Mouse (Mus musculus) liver, embryonic 16.5 days (tissue): Measurements from ENCODE around the gene Vmn1r88. TPM values are rescaled to one million over a fixed set of nuclear protein-coding genes. Genes with fewer than 3 reads are reported as not detected.
"Not testable (repeated sequence)": the region's sequence is repeated elsewhere in the genome, so short reads cannot be mapped to it uniquely, and the experiment has no call there.

Source experiments
- ATAC-seq: fragments of 200-750 bp; cut with Nextera tagmentation; 2 replicates; pipeline ENCODE4 v1.8.0; 2017; ENCODE audit warnings: low read depth, mild to moderate bottlenecking, moderate number of reproducible peaks, moderate library complexity
- H3K27ac ChIP-seq: fragments of 300-500 bp; sonication (generic); 2 replicates; pipeline ENCODE4 v1.5.1; 2014; ENCODE audit warnings: mild to moderate bottlenecking, low read length
- H3K27me3 ChIP-seq: fragments of 300-500 bp; sonication (generic); 2 replicates; pipeline ENCODE4 v1.6.1; 2014; ENCODE audit warnings: low read depth, low read length, mixed read lengths; ENCODE audit not compliant: control insufficient read depth, insufficient read depth
- H3K36me3 ChIP-seq: fragments of 300-500 bp; sonication (generic); 2 replicates; pipeline ENCODE4 v1.6.1; 2014; ENCODE audit warnings: mild to moderate bottlenecking; ENCODE audit not compliant: control insufficient read depth, insufficient read depth
- H3K4me1 ChIP-seq: fragments of 300-500 bp; sonication (generic); 2 replicates; pipeline ENCODE4 v1.6.1; 2014; ENCODE audit warnings: low read depth, low read length, mixed read lengths; ENCODE audit not compliant: control insufficient read depth
- H3K4me2 ChIP-seq: fragments of 300-500 bp; sonication (generic); 2 replicates; pipeline ENCODE4 v1.6.1; 2014; ENCODE audit warnings: low read depth, low read length, mixed read lengths
- H3K4me3 ChIP-seq: fragments of 300-500 bp; sonication (generic); 2 replicates; pipeline ENCODE4 v1.5.1; 2014; ENCODE audit warnings: low read depth, mild to moderate bottlenecking, low read length
- H3K9ac ChIP-seq: fragments of 300-500 bp; sonication (generic); 2 replicates; pipeline ENCODE4 v1.6.1; 2014; ENCODE audit warnings: low read depth, low read length
- H3K9me3 ChIP-seq: fragments of 300-500 bp; sonication (generic); replicated peaks from 2 replicates; pipeline ENCODE4 v1.6.1; 2016; ENCODE audit warnings: low read length; ENCODE audit not compliant: control insufficient read depth
- WGBS: fragments of 180-500 bp; shearing (Covaris S2); extraction: QIAGEN DNeasy Blood & Tissue Kit; methylation state at CpG from one replicate; pipeline ENCODE4 v1.1.7; 2014; ENCODE audit not compliant: insufficient replicate concordance; 5-methylcytosine and 5-hydroxymethylcytosine counted together
- polyA plus RNA-seq: library from polyadenylated mRNA; unstranded; fragments of >200 nt; fragmentation: Nextera tagmentation; extraction: Ambion mirVana; gene quantifications from 2 replicates; pipeline ENCODE4 v1.2.1, GENCODE M21; 2015

Gene Vmn1r88
- not detected in 2 replicates for polyA plus RNA-seq

- no peak within 1 kb of the TSS for H3K9ac ChIP-seq
- H3K4me3 ChIP-seq, result no peak within 1 kb of the TSS
- no peaks in the 10 kb centered on the region for H3K36me3 ChIP-seq
- H3K9me3 ChIP-seq, result no peaks in the 10 kb centered on the region
- no peak within 1 kb of the TSS for H3K4me2 ChIP-seq
- H3K4me1 ChIP-seq, result no peaks in the 10 kb centered on the region
- no peak for ATAC-seq
- no peak within 1 kb of the TSS for H3K27ac ChIP-seq
- no peaks in the 10 kb centered on the region for H3K27me3 ChIP-seq
Measured at GRCm38 (mm10) chr7:13159268-13159667, at the start of gene Vmn1r88. Gene Vmn1r88 (plus strand): TSS chr7:13159568.

DNA sequence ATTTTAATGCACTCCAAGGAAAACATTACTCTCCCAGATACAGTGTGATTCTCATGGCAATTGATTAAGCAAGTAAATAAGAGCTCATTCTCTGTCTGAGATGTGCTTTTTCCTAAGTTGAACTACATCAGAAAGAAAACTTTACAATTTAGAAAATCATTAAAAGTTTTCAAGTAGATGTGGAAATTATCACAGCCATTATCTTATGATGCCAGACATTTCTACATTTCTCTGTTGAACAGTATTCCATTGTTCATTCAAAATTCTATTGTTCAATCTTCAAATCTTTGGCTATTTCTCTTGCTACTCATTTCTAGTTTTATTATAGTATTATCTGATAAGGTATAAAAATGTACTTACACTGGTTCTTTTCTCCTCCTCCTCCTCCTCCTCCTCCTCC lies 39.6 kb upstream of the Vmn1r88 start, which contains the start of gene Vmn1r86:
Gene Vmn1r86 (minus strand): TSS at position 101 of the 400 bp plus-strand sequence.
- H3K4me3 ChIP-seq, result no peak within 1 kb of the TSS
- H3K27me3 ChIP-seq, result no peaks in the 10 kb centered on the region
- H3K4me1 ChIP-seq, result no peaks in the 10 kb centered on the region
- ATAC-seq, result no peak
- no peak within 1 kb of the TSS for H3K9ac ChIP-seq
- no peak within 1 kb of the TSS for H3K4me2 ChIP-seq
- H3K36me3 ChIP-seq, result no peaks in the 10 kb centered on the region
- H3K27ac ChIP-seq, result no peak within 1 kb of the TSS
- H3K9me3 ChIP-seq, result no peaks in the 10 kb centered on the region

DNA sequence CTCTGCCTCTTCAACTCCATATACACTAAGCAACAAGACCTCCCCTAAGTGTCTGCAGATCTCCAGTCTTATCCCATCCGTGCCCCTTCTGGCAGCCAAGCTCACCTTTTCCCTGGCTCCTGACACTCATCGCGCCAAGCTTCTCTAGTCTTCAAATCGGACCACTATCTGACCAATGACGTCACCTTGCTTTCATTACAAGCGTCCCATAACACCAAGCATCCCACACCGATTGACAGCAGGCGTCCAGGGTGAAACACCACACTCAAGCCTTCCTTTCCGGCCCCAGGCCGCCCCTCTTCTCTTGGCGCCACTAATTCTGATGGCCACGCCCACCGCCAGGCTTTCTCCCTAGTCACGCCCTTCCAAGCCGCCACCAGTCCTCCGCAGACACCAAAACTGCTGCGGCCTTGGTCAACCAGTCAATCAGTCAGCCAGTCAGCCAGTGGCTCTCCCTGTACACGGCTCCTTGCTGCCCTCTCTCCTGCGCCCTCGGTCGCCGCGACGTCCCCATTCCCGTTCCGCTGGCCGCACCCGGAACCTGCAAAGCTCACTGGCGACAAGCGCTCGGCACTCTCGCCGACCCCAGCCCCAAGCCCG lies 35.7 kb upstream of the Vmn1r88 start:
- not testable (repeated sequence) for H3K9me3 ChIP-seq, H3K4me3 ChIP-seq, H3K4me1 ChIP-seq, H3K36me3 ChIP-seq, H3K9ac ChIP-seq, H3K27ac ChIP-seq, H3K27me3 ChIP-seq
- 0 out of 2 replicates have a peak overlapping the region, but pooled peaks have one; percentile 1 for H3K4me2 ChIP-seq
- 3% methylated on average over 14 of the region's 34 CpGs for WGBS
- ATAC-seq, result peak; percentile 76

DNA sequence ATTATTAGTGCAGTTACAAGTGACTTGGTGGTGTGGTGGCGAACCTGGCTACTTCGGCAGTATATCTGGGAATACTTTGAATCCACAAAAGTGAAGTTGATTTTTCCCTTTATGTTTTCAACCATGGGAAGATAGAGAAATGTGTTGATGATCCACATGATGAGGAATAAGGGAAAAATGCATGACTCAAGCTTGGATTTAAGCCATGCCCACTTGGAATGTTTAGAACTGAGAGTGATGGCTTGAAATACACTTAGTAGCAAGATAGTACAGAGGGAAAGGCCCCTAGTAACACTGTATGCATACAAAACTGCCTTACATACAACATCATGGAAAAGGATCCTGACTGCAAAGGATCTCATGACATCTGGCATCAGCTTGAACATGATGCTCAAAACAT lies 27.5 kb upstream of the Vmn1r88 start:
- Histone ChIP-seq H3K27ac (no peak overlapping the region), H3K4me2 (no peak overlapping the region), H3K4me3 (no peak overlapping the region), H3K9me3 (no peaks in the 10 kb centered on the region), H3K36me3 (no peaks in the 10 kb centered on the region), H3K4me1 (no peaks in the 10 kb centered on the region), H3K9ac (no peak overlapping the region), H3K27me3 (no peaks in the 10 kb centered on the region)
- ATAC-seq, result no peak
- WGBS, result 69% methylated on average over 2 of the region's 2 CpGs

GRCm38 (mm10) chr7:13137340-13137739 lies 22.0 kb upstream of the Vmn1r88 start:
- H3K4me1 ChIP-seq, result no peaks in the 10 kb centered on the region
- H3K9ac ChIP-seq, result no peak overlapping the region
- no peak overlapping the region for H3K4me2 ChIP-seq
- H3K9me3 ChIP-seq, result no peaks in the 10 kb centered on the region
- H3K4me3 ChIP-seq, result no peak overlapping the region
- ATAC-seq, result no peak
- H3K27me3 ChIP-seq, result no peaks in the 10 kb centered on the region
- H3K27ac ChIP-seq, result no peak overlapping the region
- no peaks in the 10 kb centered on the region for H3K36me3 ChIP-seq

DNA sequence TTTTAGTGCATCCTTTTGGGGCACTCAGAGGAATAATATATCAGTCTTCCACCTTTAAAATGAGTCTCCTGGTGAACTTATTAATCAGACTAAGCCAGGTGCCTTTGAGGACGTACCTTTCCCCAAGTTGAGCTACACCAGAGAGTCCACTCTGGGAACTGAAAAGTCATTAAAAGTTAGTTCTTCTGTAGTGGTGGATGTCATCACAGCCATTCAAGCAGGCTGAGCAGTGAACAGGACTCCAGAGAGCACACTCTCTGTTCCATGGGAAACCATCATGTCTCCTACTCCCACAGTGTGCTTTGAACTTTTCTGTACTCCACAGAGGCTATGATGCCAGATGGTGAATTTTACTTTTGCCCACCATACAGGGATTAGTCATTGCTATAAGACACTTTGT lies 19.3 kb upstream of the Vmn1r88 start, which contains the start of gene Vmn1r87:
Gene Vmn1r87 (minus strand): TSS at position 101 of the 400 bp plus-strand sequence.
- no peak for ATAC-seq
- Histone ChIP-seq H3K4me3 (no peak within 1 kb of the TSS), H3K4me2 (no peak within 1 kb of the TSS), H3K27ac (no peak within 1 kb of the TSS), H3K9ac (no peak within 1 kb of the TSS), H3K9me3 (no peaks in the 10 kb centered on the region), H3K4me1 (no peaks in the 10 kb centered on the region), H3K36me3 (no peaks in the 10 kb centered on the region), H3K27me3 (no peaks in the 10 kb centered on the region)
- 58% methylated on average over 1 of the region's 1 CpGs for WGBS

GRCm38 (mm10) chr7:13212720-13213119 lies 53.4 kb downstream of the Vmn1r88 start, which contains the start of gene Vmn1r89:
Gene Vmn1r89 (plus strand): TSS chr7:13213020.
- H3K27ac ChIP-seq, result no peak within 1 kb of the TSS
- no peaks in the 10 kb centered on the region for H3K4me1 ChIP-seq
- no peak for ATAC-seq
- H3K9me3 ChIP-seq, result no peaks in the 10 kb centered on the region; the same call in 1 of the 2 replicates
- H3K4me2 ChIP-seq, result no peak within 1 kb of the TSS
- H3K4me3 ChIP-seq, result no peak within 1 kb of the TSS
- H3K27me3 ChIP-seq, result no peaks in the 10 kb centered on the region
- H3K9ac ChIP-seq, result no peak within 1 kb of the TSS
- no peaks in the 10 kb centered on the region for H3K36me3 ChIP-seq

Other genes with a start within 250 kb of the Vmn1r88 start
- gene Rps5, start 237.3 kb upstream of the Vmn1r88 start, polyA plus RNA-seq, result 473 and 517 TPM in 2 replicates
- gene Rnf225, start 232.2 kb upstream of the Vmn1r88 start, polyA plus RNA-seq, result 0.07 and 0.09 TPM in 2 replicates
- 2.4 and 2.6 TPM in 2 replicates for gene Zfp324, start 193.7 kb upstream of the Vmn1r88 start, polyA plus RNA-seq
- gene Zfp446, start 181.7 kb upstream of the Vmn1r88 start, polyA plus RNA-seq, result 2.9 TPM in 2 replicates
- 23.6 and 26.5 TPM in 2 replicates for gene Slc27a5, start 161.4 kb upstream of the Vmn1r88 start, polyA plus RNA-seq
- gene Trim28, start 160.5 kb upstream of the Vmn1r88 start, polyA plus RNA-seq, result 50.0 and 57.9 TPM in 2 replicates
- gene Zbtb45, start 149.5 kb upstream of the Vmn1r88 start, polyA plus RNA-seq, result 10.0 and 11.4 TPM in 2 replicates
- 119 and 122 TPM in 2 replicates for gene Chmp2a, start 124.8 kb upstream of the Vmn1r88 start, polyA plus RNA-seq
- 10.6 and 14.3 TPM in 2 replicates for gene Ube2m, start 121.3 kb upstream of the Vmn1r88 start, polyA plus RNA-seq
- gene Mzf1, start 104.8 kb upstream of the Vmn1r88 start, polyA plus RNA-seq, result 0.44 and 0.50 TPM in 2 replicates
- not detected in 2 replicates for gene Vmn1r85, start 64.4 kb upstream of the Vmn1r88 start, polyA plus RNA-seq
- gene Vmn1r86, start 39.7 kb upstream of the Vmn1r88 start, polyA plus RNA-seq, result not detected in 2 replicates
- not detected in 2 replicates for gene Vmn1r87, start 19.4 kb upstream of the Vmn1r88 start, polyA plus RNA-seq
- not detected in 2 replicates for gene Vmn1r89, start 53.5 kb downstream of the Vmn1r88 start, polyA plus RNA-seq
- gene Lig1, start 117.7 kb downstream of the Vmn1r88 start, polyA plus RNA-seq, result 80.3 and 87.9 TPM in 2 replicates
- gene Zswim9, start 119.2 kb downstream of the Vmn1r88 start, polyA plus RNA-seq, result 2.2 and 3.3 TPM in 2 replicates
- gene Pla2g4c, start 165.1 kb downstream of the Vmn1r88 start, polyA plus RNA-seq, result 2.1 and 2.5 TPM in 2 replicates
- not detected in 2 replicates for gene Cabp5, start 238.6 kb downstream of the Vmn1r88 start, polyA plus RNA-seq